Mouse (Mus musculus) CD4-positive, CD25-positive, alpha-beta regulatory T cell (primary cell): ENCODE data around the gene Xlr5a. TPM values are rescaled to one million over a fixed set of nuclear protein-coding genes. Genes with fewer than 3 reads are reported as not detected.

ENCODE experiments used
- polyA plus RNA-seq: library from polyadenylated mRNA; unstranded; fragments of 100-300 nt; shearing (Covaris generic); gene quantifications from one replicate; pipeline ENCODE4 v1.2.1, GENCODE M21; 2017

Xlr5a gene
- polyA plus RNA-seq: not detected

DNA sequence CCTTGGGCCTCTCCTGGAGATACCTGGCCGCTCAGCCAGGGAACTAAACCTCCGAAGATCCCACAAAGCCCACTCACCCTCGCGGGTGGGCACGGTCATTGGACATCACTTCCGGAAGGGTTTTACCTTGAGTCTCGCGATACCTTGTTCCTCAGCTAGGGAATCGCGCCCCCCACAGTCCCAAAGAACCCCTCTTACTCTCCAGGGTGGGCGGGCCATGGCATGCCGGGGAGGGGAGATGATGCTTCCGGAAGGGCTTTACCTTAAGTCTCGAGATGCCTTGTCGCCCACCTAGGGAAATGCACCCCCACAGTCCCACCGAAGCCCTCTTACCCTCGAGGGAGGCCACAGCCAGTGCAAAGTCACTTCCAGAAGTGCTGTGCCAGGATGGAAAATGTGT lies at the start of gene Xlr5a, which contains the start of gene Xlr5c:
TSS of gene Xlr5a (minus strand) at position 101 of the 400 bp plus-strand sequence.
TSS of gene Xlr5c (minus strand) at position 101 of the 400 bp plus-strand sequence.

DNA sequence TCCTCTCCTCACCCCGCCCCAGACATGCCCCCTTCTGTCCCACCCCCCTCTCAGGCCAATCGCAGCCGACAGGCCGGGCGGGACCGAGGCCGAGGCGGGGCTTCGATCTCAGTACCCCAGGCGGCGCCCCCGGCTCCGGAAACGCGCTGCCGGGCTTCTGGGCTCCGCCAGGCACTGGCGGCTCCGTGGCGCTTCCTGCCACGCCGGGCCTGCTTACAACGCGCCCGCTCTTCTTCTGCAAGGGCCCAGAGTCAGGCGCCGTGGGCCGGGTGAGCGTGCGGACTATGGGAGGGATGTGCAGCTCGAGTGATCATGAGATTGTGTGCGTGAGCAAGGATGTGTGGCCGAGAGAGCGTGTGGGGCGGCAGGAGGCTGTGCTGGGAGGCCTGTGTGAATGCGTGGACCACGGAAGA lies 49.7 kb upstream of the Xlr5a start, which contains the start of gene Zfp275:
TSS of gene Zfp275 (plus strand) at position 139 of the 413 bp plus-strand sequence.

DNA sequence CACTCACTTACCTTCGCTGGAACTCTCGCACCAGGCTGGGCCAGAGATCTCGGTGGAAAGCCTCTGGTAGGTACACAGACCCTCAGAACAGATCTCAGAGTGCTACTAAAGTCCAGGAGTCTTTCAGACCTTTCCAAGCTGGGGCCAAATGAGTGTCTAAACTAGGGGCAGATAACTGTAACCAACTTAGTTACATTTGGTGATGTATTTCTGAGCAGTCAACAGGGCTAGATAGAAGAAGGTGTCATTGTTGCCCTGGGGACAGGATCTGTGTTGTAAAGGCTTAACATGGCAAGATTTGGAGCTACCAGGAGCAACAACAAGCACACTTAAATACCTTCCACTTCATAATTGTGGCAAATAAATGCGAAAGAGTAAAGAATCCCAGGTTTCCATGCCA lies 44.0 kb upstream of the Xlr5a start, which contains the start of gene Gm45015:
TSS of gene Gm45015 (minus strand) at position 101 of the 400 bp plus-strand sequence.

DNA sequence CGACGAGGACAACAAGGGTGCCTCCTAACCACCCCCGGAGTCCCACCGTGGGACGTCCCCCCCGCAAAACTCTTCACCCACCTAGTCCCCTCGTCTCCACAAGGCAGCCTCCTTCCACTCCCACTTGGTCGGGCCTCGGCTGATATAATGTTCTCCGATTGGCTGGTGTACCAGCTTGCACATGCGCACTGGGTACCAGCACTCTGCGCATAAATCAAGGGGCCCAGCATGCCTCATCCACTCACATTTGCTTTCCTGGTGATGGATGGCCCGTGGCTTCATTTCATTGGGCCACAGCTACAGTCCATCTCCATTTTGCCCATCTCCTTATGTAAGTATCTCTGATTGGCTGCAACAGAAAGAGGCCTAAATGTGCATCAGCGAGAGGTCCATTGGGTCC lies 27.5 kb downstream of the Xlr5a start, which contains the start of gene Xlr3c:
TSS of gene Xlr3c (minus strand) at position 121 of the 400 bp plus-strand sequence.

DNA sequence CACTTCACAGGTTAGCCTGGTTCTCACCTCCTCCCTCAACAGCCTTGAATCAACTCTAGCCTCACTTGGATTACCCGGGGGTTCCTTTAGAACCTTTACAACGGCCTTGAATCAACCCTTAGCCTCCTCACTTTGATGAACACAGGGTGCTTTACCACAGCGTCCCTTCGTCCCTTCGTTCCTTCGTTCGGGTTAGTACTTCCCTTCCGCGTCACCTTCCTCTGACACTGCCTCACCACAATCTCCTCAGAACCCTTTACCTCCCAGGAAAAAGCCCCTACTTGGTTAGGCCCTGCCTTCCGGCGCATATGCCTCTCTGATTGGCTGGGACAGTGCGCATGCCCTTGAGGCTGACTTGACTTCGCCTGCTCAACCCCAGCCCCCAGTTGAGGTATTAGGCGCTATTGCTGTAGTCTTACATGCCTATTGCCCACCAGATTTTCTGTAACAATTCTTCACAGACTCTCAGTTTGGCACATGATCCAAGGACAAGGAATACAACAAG lies 49.9 kb downstream of the Xlr5a start, which contains the start of gene Xlr4c:
TSS of gene Xlr4c (minus strand) at position 310 of the 505 bp plus-strand sequence.

DNA sequence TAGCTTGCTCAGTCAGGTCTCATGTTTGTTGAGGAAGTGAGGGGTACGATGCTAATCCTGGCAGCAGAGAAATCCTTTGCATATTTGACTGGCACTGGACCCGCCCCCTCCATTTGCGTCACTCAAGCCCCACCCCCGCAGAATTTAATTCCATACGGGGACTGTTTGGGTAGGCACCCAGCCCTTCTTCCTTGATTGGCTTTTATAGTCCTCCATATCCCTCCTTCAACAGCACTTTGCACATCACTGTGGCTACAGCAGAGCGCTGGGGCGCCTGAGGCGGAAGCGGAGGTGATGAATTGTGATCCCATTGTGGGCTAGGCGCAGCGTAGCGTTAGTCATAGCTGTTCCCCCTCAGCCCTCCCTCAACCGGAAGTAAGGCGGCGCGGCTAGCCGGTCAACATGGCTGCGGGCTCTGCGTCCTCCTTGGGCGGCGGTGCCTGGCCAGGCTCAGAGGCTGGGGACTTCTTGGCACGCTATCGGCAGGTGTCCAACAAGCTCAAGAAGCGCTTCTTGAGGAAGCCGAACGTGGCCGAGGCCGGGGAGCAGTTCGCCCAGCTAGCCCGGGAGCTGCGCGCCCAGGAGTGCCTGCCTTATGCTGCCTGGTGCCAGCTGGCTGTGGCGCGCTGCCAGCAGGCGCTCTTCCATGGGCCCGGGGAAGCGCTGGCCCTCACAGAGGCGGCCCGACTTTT lies 64.7 kb downstream of the Xlr5a start, which contains the start of gene F8a:
TSS of gene F8a (plus strand) at position 378 of the 692 bp plus-strand sequence.

DNA sequence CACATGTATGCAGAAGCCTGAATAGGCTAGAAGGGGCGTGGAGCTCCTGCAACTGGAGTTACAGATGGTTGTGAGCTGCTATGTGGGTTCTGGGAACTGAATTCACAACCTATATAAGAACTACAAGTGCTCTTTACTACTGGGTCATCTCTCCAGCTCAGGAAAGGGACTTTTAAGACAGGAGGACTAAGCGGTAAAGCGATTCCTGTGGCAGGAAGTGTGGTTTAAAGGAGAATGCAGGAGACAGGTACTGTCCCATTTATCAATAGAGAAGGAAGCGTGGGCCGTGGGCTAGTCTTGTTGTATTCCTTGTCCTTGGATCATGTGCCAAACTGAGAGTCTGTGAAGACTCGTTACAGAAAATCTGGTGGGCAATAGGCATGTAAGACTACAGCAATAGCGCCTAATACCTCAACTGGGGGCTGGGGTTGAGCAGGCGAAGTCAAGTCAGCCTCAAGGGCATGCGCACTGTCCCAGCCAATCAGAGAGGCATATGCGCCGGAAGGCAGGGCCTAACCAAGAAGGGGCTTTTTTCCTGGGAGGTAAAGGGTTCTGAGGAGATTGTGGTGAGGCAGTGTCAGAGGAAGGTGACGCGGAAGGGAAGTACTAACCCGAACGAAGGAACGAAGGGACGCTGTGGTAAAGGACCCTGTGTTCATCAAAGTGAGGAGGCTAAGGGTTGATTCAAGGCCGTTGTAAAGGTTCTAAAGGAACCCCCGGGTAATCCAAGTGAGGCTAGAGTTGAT lies 78.8 kb downstream of the Xlr5a start, which contains the start of gene Xlr4b:
TSS of gene Xlr4b (plus strand) at position 515 of the 746 bp plus-strand sequence.

DNA sequence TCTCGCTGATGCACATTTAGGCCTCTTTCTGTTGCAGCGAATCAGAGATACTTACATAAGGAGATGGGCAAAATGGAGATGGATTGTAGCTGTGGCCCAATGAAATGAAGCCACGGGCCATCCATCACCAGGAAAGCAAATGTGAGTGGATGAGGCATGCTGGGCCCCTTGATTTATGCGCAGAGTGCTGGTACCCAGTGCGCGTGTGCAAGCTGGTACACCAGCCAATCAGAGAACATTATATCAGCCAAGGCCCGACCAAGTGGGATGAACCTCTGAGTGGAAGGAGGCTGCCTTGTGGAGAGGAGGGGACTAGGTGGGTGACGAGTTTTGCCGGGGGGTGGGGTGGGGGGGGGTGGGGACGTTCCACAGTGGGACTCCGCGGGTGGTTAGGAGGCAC lies 100.8 kb downstream of the Xlr5a start, which contains the start of gene Xlr3b:
TSS of gene Xlr3b (plus strand) at position 274 of the 400 bp plus-strand sequence.

DNA sequence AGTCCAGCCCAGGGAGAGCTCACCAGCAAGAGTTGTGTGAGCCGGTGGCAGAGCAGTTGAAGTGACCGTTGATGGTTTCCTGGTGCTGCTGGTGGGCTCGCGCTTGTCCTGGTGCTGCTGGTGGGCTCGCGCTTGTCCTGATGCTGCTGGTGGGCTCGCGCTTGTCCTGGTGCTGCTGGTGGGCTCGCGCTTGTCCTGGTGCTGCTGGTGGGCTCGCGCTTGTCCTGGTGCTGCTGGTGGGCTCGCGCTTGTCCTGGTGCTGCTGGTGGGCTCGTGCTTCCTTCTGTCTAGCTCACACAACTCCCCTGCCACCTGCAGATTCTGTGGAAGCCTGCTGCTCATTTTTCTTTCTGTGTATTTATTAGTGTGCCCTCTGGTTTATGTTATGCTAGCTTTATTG lies 115.9 kb downstream of the Xlr5a start, which contains the start of gene Spin2d:
TSS of gene Spin2d (minus strand) at position 101 of the 400 bp plus-strand sequence.

DNA sequence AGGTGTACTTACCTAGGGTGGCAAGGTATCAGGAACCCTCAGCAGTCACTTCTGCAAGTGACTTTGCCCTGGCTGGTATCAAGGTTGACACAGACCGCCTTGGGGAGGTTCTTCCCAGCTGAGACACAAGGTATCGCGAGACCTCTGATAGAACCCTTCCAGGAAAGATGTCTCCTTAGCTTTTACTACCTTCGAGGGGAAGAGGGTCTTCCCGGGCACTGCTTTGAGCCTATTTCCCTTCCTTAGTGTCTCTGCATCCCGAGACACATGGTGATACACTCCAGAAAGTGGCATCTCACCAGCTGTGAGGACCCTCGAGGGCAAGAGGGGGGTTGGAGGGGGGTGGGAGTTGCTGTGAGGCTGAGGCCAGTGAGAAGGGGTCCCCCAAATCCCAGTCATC lies 143.4 kb downstream of the Xlr5a start, which contains the start of gene DXBay18:
TSS of gene DXBay18 (minus strand) at position 101 of the 400 bp plus-strand sequence.

DNA sequence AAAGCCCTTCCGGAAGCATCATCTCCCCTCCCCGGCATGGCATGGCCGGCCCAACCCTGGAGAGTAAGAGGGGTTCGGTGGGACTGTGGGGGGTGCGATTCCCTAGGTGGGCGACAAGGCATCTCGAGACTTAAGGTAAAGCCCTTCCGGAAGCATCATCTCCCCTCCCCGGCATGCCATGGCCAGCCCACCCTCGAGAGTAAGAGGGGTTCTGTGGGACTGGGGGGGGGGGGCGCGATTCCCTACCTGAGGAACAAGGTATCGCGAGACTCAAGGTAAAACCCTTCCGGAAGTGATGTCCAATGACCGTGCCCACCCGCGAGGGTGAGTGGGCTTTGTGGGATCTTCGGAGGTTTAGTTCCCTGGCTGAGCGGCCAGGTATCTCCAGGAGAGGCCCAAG lies 144.3 kb downstream of the Xlr5a start, which contains the start of gene Xlr5b:
TSS of gene Xlr5b (plus strand) at position 301 of the 400 bp plus-strand sequence.

DNA sequence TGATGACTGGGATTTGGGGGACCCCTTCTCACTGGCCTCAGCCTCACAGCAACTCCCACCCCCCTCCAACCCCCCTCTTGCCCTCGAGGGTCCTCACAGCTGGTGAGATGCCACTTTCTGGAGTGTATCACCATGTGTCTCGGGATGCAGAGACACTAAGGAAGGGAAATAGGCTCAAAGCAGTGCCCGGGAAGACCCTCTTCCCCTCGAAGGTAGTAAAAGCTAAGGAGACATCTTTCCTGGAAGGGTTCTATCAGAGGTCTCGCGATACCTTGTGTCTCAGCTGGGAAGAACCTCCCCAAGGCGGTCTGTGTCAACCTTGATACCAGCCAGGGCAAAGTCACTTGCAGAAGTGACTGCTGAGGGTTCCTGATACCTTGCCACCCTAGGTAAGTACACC lies 176.0 kb downstream of the Xlr5a start, which contains the start of gene Gm14685:
TSS of gene Gm14685 (plus strand) at position 301 of the 400 bp plus-strand sequence.

DNA sequence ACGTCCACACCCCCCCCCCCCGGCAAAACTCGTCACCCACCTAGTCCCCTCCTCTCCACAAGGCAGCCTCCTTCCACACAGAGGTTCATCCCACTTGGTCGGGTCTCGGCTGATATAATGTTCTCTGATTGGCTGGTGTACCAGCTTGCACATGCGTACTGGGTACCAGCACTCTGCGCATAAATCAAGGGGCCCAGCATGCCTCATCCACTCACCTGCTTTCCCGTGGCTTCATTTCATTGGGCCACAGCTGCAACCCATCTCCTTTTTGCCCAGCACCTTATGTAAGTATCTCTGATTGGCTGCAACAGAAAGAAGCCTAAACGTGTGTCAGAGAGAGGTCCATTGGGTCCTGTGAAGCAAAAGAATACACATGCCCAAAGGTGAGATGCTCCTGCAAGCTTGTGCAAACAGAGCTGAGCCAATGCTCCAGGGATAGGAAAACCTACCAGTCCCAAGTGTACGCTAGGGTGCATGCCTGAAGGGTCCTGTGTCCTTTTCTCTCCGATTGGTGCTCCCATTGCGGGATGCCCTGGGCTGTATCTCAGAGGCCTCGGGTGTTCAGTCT lies 195.8 kb downstream of the Xlr5a start, which contains the start of gene Xlr3a:
TSS of gene Xlr3a (minus strand) at position 155 of the 568 bp plus-strand sequence.

DNA sequence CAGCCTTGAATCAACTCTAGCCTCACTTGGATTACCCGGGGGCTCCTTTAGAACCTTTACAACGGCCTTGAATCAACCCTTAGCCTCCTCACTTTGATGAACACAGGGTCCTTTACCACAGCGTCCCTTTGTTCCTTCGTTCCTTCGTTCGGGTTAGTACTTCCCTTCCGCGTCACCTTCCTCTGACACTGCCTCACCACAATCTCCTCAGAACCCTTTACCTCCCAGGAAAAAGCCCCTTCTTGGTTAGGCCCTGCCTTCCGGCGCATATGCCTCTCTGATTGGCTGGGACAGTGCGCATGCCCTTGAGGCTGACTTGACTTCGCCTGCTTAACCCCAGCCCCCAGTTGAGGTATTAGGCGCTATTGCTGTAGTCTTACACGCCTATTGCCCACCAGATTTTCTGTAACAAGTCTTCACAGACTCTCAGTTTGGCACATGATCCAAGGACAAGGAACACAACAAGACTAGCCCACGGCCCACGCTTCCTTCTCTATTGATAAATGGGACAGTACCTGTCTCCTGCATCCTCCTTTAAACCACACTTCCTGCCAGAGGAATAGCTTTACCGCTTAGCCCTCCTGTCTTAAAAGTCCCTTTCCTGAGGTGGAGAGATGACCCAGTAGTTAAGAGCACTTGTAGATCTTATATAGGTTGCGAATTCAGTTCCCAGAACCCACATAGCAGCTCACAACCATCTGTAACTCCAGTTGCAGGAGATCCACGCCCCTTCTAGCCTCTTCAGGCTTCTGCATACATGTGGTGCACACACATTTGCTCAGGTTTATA lies 210.3 kb downstream of the Xlr5a start, which contains the start of gene Xlr4a:
TSS of gene Xlr4a (minus strand) at position 212 of the 789 bp plus-strand sequence.

DNA sequence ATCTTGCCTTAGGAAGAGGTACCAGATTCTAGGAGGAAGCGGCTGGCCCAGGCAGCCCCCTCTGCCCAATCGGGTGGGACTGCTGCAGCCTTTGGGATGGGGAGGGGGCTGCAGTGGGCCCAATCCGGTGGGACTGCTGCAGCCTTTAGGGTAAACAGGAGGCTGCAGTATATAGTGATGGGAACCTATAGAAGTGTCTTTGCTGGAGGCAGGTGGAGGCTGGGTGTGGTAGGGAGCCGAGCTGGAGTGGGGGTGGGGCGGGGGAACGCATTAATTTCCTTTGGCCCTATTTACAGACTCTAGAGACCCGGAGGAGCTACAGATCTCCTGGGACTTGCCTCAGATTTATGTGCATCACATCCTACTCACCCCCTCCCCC lies 228.4 kb downstream of the Xlr5a start, which contains the start of gene Pnma3:
TSS of gene Pnma3 (plus strand) at position 373 of the 379 bp plus-strand sequence.

Other genes starting within 250 kb of the Xlr5a start
- gene Pnma3, start 228.2 kb downstream of the Xlr5a start, polyA plus RNA-seq: not detected
- 96.6 TPM for gene Xlr4a, start 210.5 kb downstream of the Xlr5a start, polyA plus RNA-seq
- gene Xlr3a, start 195.9 kb downstream of the Xlr5a start, polyA plus RNA-seq: 0.45 TPM
- gene Gm14685, start 175.9 kb downstream of the Xlr5a start, polyA plus RNA-seq: 0.28 TPM
- gene Xlr5b, start 144.2 kb downstream of the Xlr5a start, polyA plus RNA-seq: not detected
- not detected for gene DXBay18, start 143.5 kb downstream of the Xlr5a start, polyA plus RNA-seq
- not detected for gene Spin2d, start 116.0 kb downstream of the Xlr5a start, polyA plus RNA-seq
- 11.8 TPM for gene Xlr3b, start 100.8 kb downstream of the Xlr5a start, polyA plus RNA-seq
- gene Xlr4b, start 78.6 kb downstream of the Xlr5a start, polyA plus RNA-seq: 131 TPM
- 20.3 TPM for gene F8a, start 64.7 kb downstream of the Xlr5a start, polyA plus RNA-seq
- gene Xlr4c, start 49.8 kb downstream of the Xlr5a start, polyA plus RNA-seq: 81.2 TPM
- gene Xlr3c, start 27.6 kb downstream of the Xlr5a start, polyA plus RNA-seq: 0.23 TPM
- gene Xlr5c, start within 50 bp of the Xlr5a start, polyA plus RNA-seq: not detected
- not detected for gene Gm45015, start 43.9 kb upstream of the Xlr5a start, polyA plus RNA-seq
- gene Zfp275, start 49.6 kb upstream of the Xlr5a start, polyA plus RNA-seq: 16.1 TPM
- not detected for gene Gm18336, start 105.8 kb upstream of the Xlr5a start, polyA plus RNA-seq
- gene Zfp92, start 118.1 kb upstream of the Xlr5a start, polyA plus RNA-seq: 0.16 TPM
- gene Trex2, start 142.4 kb upstream of the Xlr5a start, polyA plus RNA-seq: not detected
- 32.3 TPM for gene Haus7, start 166.1 kb upstream of the Xlr5a start, polyA plus RNA-seq
- not detected for gene Bgn, start 190.6 kb upstream of the Xlr5a start, polyA plus RNA-seq
- gene Atp2b3, start 210.1 kb upstream of the Xlr5a start, polyA plus RNA-seq: not detected